Mouse (Mus musculus): ENCODE measurements around the gene Hspa1a.

- TF ChIP-seq CTCF (IDR thresholded peaks at IDR 0.05; ENCODE audit: insufficient read depth, low read depth, low read length) (no peak), POLR2A (IDR thresholded peaks at IDR 0.05; ENCODE audit: insufficient read depth, low read depth, low read length) (no peak)
Observed at GRCm38 (mm10) chr17:34943128-34943815, 28.7 kb downstream of the Hspa1a start.

Measured in olfactory bulb, adult 2 months (tissue).